Mouse (Mus musculus) forebrain, embryonic 16.5 days (tissue): ENCODE results near the gene Rpl36. TPM values are rescaled to one million over a fixed set of nuclear protein-coding genes. Genes with fewer than 3 reads are reported as not detected.
"Not testable (repeated sequence)": the region's sequence is repeated elsewhere in the genome, so short reads cannot be mapped to it uniquely, and the experiment has no call there.

ENCODE experiments used
- ATAC-seq: fragments of 200-750 bp; cut with Nextera tagmentation; 2 replicates; pipeline ENCODE4 v1.8.0; 2017; ENCODE audit warnings: mild to moderate bottlenecking, moderate library complexity
- H3K27ac ChIP-seq: fragments of 300-500 bp; sonication (generic); 2 replicates; pipeline ENCODE4 v1.5.1; 2014; ENCODE audit warnings: low read length, control low read depth
- H3K27me3 ChIP-seq: fragments of 300-500 bp; sonication (generic); replicated peaks from 2 replicates; pipeline ENCODE4 v1.6.1; 2014; ENCODE audit warnings: low read length; ENCODE audit not compliant: control insufficient read depth, insufficient read depth
- H3K36me3 ChIP-seq: fragments of 300-500 bp; sonication (generic); 2 replicates; pipeline ENCODE4 v1.6.1; 2014; ENCODE audit not compliant: control insufficient read depth, insufficient read depth
- H3K4me1 ChIP-seq: fragments of 300-500 bp; sonication (generic); replicated peaks from 2 replicates; pipeline ENCODE4 v1.6.1; 2014; ENCODE audit warnings: low read length; ENCODE audit not compliant: control insufficient read depth, insufficient read depth
- H3K4me2 ChIP-seq: fragments of 300-500 bp; sonication (generic); 2 replicates; pipeline ENCODE4 v1.6.1; 2014; ENCODE audit warnings: mild to moderate bottlenecking, low read length, control low read depth
- H3K4me3 ChIP-seq: fragments of 300-500 bp; sonication (generic); replicated peaks from 2 replicates; pipeline ENCODE4 v1.5.1; 2014; ENCODE audit warnings: mild to moderate bottlenecking, low read length, control low read depth
- H3K9ac ChIP-seq: fragments of 300-500 bp; sonication (generic); replicated peaks from 2 replicates; pipeline ENCODE4 v1.6.1; 2014; ENCODE audit warnings: low read depth, low read length, control low read depth
- H3K9me3 ChIP-seq: fragments of 300-500 bp; sonication (generic); 2 replicates; pipeline ENCODE4 v1.6.1; 2016; ENCODE audit warnings: low read length; ENCODE audit not compliant: control insufficient read depth
- WGBS: fragments of 180-500 bp; shearing (Covaris S2); extraction: QIAGEN DNeasy Blood & Tissue Kit; methylation state at CpG from one replicate; pipeline ENCODE4 v1.1.7; 2014; 5-methylcytosine and 5-hydroxymethylcytosine counted together
- polyA plus RNA-seq: library from polyadenylated mRNA; unstranded; fragments of >200 nt; fragmentation: Nextera tagmentation; extraction: Ambion mirVana; gene quantifications from 2 replicates; pipeline ENCODE4 v1.2.1, GENCODE M21; 2015

Rpl36 gene
- polyA plus RNA-seq, 1 experiment from 2014 or later, result 921 TPM

DNA sequence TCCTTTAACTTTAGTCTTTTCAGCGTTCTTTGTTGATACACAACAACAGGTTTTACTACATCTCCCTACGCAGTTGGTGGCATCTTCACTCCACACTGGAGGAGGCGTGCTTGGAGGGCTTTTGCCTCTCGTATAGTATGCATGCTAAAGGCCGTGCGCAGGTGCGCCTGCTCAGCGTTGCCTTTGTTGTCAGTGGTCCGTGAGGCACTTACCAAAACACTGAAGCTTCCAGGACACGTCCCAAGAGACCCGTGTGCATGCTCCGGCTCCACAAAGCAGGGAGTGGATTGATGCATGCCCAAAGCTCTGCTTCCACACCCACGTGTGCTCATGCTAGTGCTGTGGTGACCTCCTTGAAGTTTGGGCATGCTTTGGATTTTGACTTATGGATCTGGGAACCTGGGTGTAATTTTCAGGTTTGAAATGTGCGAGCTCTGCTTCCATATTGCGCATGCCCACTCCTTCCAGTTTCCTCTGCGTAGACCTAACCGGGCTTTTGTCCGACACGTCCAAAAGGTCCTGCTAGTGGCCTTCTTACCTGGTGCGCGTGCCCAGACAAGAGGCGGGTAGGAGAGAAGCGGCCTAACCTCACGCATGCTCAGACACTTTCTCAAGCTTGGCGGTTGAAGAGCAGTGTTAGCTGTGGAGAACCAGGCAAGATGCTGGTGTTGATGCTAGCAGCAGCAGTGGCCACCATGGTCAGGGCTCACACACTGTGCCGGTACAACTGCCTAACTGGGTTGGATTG lies 14.5 kb downstream of the Rpl36 start, which contains the start of gene Catsperd:
TSS of gene Catsperd (plus strand) at position 614 of the 748 bp plus-strand sequence.
- 8% methylated on average over 26 of the region's 26 CpGs for WGBS
- Histone ChIP-seq H3K4me2 (peak within 1 kb of the TSS; percentile 97), H3K27me3 (no peaks in the 10 kb centered on the region), H3K36me3 (0 out of 2 replicates have a peak, but pooled peaks cover 2% of the 10 kb centered on the region), H3K4me3 (peak within 1 kb of the TSS; percentile 91), H3K9me3 (no peaks in the 10 kb centered on the region), H3K4me1 (peaks cover 24% of the 10 kb centered on the region), H3K27ac (peak within 1 kb of the TSS; percentile 20; the same call in 1 of the 2 replicates), H3K9ac (peak within 1 kb of the TSS; percentile 85)
- ATAC-seq, result peak; percentile 27

DNA sequence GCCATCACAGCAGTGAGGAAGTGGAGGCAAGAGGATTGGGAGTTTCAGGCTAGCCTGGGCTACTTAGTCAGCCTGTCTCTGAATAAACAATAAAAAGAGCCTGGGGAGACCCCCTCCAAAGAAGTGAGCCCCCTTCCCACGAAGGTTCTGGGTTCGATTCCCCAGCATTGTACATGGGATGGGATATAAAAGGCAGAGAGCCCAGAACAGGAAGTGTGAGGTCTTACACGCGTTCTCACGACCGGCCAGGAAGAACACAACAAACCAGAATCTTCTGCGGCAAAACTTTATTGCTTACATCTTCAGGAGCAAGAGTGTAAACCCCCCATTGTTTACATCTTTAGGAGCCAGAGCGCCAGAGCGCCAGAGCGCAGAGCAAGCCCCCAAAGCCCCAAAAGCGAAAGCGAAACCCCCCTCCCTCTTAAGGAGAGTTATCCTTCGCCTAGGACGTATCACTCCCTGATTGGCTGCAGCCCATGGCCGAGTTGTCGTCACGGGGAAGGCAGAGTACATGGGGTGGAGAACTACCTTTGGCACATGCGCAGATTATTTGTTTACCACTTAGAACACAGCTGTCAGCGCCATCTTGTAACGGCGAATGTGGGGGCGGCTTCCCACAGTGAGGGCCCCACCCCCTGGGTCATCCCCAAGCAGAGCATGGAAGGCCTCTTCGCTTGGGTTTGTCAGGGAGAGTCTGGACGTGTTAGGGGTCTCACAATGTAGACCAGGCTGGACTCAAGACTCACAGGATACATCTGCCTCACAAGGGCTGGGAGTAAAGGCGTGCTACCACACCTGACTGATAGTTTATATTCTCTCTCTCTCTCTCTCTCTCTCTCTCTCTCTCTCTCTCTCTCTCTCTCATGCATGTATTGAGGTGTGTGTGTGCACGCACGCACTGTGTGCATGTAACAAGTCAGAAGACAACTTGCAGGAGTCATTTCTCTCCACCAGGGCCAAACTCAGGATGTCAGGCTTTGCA lies 16.9 kb downstream of the Rpl36 start:
- not testable (repeated sequence) for H3K27me3 ChIP-seq, H3K4me3 ChIP-seq, H3K4me2 ChIP-seq, H3K36me3 ChIP-seq, ATAC-seq, H3K9ac ChIP-seq, H3K9me3 ChIP-seq, H3K27ac ChIP-seq
- WGBS, result 88% methylated on average over 26 of the region's 27 CpGs
- peaks cover 21% of the 10 kb centered on the region for H3K4me1 ChIP-seq

DNA sequence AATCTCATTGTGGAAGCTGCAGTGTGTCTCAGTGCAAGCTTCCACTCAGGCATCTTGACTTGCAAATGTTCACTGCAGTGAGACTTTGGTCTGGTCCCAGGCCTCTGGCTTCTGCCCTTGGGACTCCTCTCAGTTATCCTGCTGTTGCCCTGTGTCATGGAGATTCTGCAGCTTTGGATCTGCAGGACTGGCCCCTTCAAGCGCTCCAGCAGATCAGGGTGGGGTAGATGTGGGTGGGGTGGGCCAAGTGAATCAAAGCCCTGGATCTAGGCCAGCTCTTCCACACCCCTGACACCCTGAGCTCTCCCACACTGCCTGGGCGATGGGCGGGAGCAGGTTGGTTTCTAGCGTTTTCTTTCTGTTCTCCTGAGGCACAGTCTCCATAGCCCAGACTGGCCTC lies 18.6 kb downstream of the Rpl36 start:
- no peaks in the 10 kb centered on the region for H3K9me3 ChIP-seq
- H3K27me3 ChIP-seq, result no peaks in the 10 kb centered on the region
- no peak overlapping the region for H3K27ac ChIP-seq
- no peak overlapping the region for H3K4me3 ChIP-seq
- H3K4me2 ChIP-seq, result no peak overlapping the region
- 71% methylated on average over 4 of the region's 4 CpGs for WGBS
- ATAC-seq, result no peak
- H3K4me1 ChIP-seq, result peaks cover 10% of the 10 kb centered on the region
- no peak overlapping the region for H3K9ac ChIP-seq
- no peaks in the 10 kb centered on the region for H3K36me3 ChIP-seq

DNA sequence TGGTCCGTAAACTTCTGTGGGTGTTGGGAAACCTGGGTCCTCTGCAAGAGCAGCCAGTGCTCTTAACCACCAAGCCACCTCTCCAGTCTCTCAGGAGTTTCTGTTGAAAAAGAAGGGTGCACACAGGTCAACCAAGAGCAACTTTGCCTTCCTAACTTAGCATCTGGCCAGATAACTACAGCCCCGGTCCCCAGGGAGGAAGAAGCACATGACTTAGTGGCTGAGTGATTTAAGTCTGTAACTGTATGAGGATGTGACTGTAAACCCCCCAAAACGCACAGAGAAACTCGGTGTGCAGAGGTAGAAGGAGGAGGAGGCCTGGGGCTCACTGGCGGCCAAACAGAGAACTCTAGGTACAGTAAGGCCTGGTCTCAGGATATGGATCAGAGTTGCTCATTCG lies 20.8 kb downstream of the Rpl36 start:
- H3K9me3 ChIP-seq, result no peaks in the 10 kb centered on the region
- no peaks in the 10 kb centered on the region for H3K36me3 ChIP-seq
- H3K27ac ChIP-seq, result no peak overlapping the region
- H3K4me1 ChIP-seq, result no peaks in the 10 kb centered on the region
- H3K9ac ChIP-seq, result no peak overlapping the region
- no peak overlapping the region for H3K4me2 ChIP-seq
- H3K4me3 ChIP-seq, result no peak overlapping the region
- no peak for ATAC-seq
- WGBS, result 87% methylated on average over 6 of the region's 6 CpGs
- H3K27me3 ChIP-seq, result no peaks in the 10 kb centered on the region

DNA sequence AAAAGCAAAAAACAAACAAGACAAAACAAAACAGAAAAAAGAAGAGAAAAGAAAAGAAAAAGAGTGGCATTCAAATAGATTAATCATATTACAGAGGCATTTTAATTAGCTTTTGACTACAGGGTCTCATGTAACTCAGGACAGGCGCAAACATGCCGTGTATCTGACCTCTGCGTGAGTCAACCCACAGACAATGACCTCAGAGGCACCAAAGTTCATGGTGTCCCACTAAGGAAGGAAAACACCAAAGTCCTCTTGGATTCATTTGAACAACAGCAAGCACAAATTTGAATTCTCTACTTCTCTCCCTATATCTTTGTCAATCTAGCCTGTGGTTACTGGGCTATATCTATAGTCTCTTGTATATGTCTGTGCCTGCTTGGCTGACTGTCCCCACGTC lies 30.0 kb downstream of the Rpl36 start:
- ATAC-seq, result no peak
- Histone ChIP-seq H3K4me2 (no peak overlapping the region), H3K27ac (no peak overlapping the region), H3K36me3 (no peaks in the 10 kb centered on the region), H3K27me3 (no peaks in the 10 kb centered on the region), H3K9ac (no peak overlapping the region), H3K4me1 (no peaks in the 10 kb centered on the region), H3K4me3 (no peak overlapping the region), H3K9me3 (no peaks in the 10 kb centered on the region)
- 80% methylated on average over 4 of the region's 4 CpGs for WGBS

DNA sequence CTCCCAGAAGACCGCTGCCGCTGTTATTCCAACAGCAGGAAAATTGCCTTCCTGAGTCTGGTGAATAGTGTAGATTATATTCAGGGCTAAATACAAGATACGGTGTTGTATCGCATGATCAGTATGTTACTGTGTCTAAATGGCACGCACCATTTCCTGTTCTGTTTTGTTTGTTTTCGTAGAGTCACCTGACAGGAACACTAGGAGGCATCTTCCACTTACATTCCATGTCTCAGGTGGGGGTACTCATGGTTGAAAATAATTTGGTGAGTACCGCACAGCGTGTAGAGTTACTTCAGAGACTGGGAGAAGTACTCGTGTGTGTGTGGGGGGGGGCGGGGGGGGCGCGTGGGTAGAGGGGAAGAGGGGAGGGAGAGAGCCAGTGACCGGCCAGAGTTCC lies 34.3 kb downstream of the Rpl36 start:
- no peak overlapping the region for H3K9ac ChIP-seq
- no peaks in the 10 kb centered on the region for H3K9me3 ChIP-seq
- no peak overlapping the region for H3K27ac ChIP-seq
- no peak for ATAC-seq
- WGBS, result 80% methylated on average over 9 of the region's 13 CpGs
- no peaks in the 10 kb centered on the region; the same call in 1 of the 2 replicates for H3K27me3 ChIP-seq
- H3K36me3 ChIP-seq, result no peaks in the 10 kb centered on the region
- H3K4me2 ChIP-seq, result no peak overlapping the region
- no peak overlapping the region for H3K4me3 ChIP-seq
- no peaks in the 10 kb centered on the region for H3K4me1 ChIP-seq

DNA sequence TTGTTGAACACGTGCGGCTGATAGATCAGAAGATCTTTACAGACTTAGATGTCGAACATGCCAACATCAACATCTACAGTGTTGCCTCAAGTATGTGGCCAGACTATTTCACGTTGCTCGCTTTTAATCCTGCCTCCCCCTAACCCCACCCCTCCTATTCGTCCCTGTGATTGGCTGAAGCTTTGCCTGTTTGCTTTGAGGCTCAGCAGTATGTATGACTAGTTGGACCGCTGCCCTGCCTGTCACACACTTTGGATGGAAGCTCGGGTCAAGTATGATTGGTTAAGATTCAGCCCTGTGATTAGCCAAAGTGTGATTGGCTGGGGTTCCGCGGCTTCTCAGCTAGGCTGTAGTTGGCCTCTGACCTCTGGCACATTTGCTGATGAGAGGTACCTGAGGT lies 38.6 kb downstream of the Rpl36 start:
- Histone ChIP-seq H3K4me1 (no peaks in the 10 kb centered on the region), H3K9ac (no peak overlapping the region), H3K27me3 (no peaks in the 10 kb centered on the region; the same call in 1 of the 2 replicates), H3K36me3 (no peaks in the 10 kb centered on the region), H3K9me3 (no peaks in the 10 kb centered on the region), H3K4me3 (no peak overlapping the region), H3K27ac (no peak overlapping the region), H3K4me2 (no peak overlapping the region)
- 42% methylated on average over 10 of the region's 10 CpGs for WGBS
- no peak for ATAC-seq

DNA sequence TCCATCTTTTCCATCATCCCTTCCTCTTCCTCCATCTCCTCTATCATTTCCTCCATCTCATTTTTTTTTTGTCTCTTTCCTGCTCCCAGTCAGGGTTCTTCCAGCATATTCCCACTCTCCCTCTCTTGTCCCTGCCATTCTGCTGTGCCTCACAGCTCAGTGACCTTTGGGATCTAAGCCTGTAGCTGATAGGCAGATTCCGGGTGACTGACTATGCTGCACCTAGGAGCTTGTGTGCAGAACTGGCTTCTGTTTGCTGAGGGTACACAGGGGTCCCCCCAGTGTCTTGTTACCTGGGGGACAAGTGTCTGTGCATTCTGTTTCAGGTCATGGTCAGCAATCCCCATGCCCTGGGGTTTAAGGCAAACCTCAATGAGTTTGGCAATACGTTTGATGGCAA lies 41.6 kb downstream of the Rpl36 start:
- no peak for ATAC-seq
- Histone ChIP-seq H3K27ac (no peak overlapping the region), H3K27me3 (no peaks in the 10 kb centered on the region; the same call in 1 of the 2 replicates), H3K9ac (no peak overlapping the region), H3K4me1 (no peaks in the 10 kb centered on the region), H3K9me3 (no peaks in the 10 kb centered on the region), H3K36me3 (no peaks in the 10 kb centered on the region), H3K4me2 (no peak overlapping the region), H3K4me3 (no peak overlapping the region)
- 75% methylated on average over 2 of the region's 2 CpGs for WGBS

DNA sequence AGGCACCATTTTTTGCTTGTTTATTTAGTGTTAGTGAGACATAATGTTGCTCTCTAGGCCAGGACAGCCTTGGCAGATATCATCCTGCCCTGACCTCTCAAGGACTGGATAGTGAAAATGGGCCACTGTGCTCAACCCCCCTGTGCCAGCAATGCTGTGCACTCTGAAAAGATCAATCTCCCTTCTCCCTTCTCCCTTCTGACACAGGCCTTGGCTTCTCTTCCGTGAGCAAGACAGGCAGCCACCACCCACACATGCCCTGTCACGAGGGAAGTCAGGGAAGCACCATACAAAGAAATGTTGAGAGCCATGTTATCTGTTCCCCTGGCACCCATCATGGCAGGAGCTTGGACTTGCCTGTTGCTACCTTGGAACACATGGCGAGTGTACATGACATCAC lies 42.1 kb downstream of the Rpl36 start:
- H3K4me2 ChIP-seq, result no peak overlapping the region
- H3K27me3 ChIP-seq, result no peaks in the 10 kb centered on the region; the same call in 1 of the 2 replicates
- H3K4me3 ChIP-seq, result no peak overlapping the region
- no peaks in the 10 kb centered on the region for H3K36me3 ChIP-seq
- WGBS, result 84% methylated on average over 3 of the region's 3 CpGs
- H3K4me1 ChIP-seq, result no peaks in the 10 kb centered on the region
- no peak overlapping the region for H3K27ac ChIP-seq
- H3K9ac ChIP-seq, result no peak overlapping the region
- no peak for ATAC-seq
- no peaks in the 10 kb centered on the region for H3K9me3 ChIP-seq
